Mouse (Mus musculus) T-helper 1 cell (primary cell): ENCODE results near the gene Imp3.
"Not testable (repeated sequence)": the region's sequence is repeated elsewhere in the genome, so short reads cannot be mapped to it uniquely, and the experiment has no call there.

Experiments
- in situ Hi-C: fragments of 300-600 bp; cut with MboI, MseI; formaldehyde crosslinking; loops from one replicate; pipeline ENCODE4 v1.15.1; 2025; ENCODE audit warnings: high pct_unique_total_duplicates

The Imp3 gene

DNA sequence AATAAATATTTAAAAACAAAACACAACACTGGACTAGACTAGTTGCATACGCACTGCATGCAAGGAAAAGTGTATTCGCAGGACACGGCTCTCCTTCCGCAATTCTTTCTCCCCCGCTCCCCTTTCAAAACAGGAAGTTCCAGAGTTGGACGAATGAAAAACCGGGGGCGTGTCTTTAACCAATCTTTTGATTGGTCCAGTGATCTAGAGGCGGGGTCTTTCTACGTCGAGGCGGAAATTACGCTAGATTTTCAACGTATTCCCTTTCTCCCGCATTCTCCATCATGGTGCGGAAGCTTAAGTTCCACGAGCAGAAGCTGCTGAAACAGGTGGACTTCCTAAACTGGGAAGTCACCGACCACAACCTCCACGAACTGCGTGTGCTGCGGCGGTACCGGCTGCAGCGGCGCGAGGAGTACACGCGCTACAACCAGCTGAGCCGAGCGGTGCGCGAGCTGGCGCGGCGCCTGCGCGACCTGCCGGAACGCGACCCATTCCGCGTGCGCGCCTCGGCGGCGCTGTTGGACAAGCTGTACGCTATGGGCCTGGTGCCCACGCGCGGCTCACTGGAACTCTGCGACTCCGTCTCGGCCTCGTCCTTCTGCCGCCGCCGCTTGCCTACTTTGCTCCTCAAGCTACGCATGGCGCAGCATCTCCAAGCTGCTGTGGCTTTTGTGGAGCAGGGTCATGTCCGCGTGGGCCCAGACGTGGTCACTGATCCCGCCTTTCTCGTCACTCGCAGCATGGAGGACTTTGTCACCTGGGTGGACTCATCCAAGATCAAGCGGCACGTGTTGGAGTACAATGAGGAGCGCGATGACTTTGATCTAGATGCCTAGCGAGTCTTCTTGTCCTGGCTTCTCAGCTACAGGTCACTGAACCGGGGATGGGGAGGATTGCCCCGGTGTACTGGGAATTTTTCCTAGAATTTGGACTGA lies at the start of gene Imp3:
Imp3 (plus strand) TSS at position 253 of the 938 bp plus-strand sequence.
- in situ Hi-C loops: no loop called here

DNA sequence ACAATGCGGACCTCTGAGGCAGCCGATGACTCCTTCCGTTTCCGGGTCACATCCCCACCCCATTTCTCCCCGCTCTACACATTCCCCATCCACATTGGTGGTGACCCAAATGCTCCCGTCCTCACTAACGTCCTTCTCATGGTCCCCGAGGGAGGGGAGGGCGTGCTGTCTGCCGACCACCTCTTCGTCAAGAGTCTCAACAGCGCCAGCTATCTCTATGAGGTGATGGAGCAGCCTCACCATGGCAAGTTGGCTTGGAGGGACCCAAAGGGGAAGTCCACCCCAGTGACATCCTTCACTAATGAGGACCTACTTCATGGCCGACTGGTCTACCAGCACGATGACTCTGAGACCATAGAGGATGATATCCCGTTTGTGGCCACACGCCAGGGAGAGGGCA lies 49.7 kb upstream of the Imp3 start:
- in situ Hi-C loops: no loop called here

DNA sequence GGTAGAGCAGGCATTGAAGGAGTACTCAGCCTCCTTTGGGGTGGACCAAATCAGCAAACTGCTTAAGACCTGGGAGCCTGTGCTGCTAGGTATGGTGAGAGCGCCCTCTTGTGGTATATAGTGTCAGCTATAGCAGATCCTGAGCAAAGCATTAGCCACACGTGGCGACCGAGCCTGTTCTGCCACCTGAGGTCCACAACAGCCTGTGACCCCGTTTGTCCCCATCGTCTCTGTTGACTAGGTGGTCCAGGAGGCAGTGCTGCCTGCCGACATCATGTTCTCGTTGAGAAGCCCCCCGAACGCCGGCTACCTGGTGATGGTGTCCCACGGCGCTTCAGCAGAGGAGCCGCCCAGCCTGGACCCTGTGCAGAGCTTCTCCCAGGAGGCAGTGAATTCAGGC lies 47.5 kb upstream of the Imp3 start:
- in situ Hi-C loops: no loop called here

DNA sequence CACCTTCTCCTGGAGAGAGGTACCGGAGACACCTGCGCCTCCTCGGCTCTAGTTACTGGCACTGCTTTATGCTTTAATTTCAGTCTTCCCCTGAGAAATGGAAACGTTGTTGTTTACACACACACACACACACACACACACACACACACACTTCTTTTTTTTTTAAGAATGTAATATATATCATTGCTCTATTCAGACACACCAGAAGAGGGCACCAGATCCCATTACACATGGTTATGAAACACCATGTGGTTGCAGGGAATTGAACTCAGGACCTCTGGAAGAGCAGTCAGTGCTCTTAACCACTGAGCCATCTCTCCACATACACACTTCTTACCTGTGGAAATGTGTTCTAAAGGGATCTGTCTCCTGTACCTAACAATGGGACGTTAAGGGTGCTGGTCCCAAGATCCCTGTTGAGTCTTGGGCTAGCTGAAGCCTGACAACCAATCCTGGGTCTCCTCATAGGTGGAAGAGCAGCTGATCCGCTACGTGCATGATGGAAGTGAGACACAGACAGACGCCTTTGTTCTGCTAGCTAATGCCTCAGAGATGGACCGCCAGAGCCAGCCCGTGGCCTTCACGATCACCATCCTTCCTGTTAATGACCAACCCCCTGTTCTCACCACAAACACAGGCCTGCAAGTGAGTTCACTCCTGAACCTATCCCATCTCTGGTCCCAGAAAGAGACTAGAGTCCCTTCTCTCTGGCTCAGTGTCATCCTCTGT lies 46.6 kb upstream of the Imp3 start:
- in situ Hi-C loops: no loop called here

DNA sequence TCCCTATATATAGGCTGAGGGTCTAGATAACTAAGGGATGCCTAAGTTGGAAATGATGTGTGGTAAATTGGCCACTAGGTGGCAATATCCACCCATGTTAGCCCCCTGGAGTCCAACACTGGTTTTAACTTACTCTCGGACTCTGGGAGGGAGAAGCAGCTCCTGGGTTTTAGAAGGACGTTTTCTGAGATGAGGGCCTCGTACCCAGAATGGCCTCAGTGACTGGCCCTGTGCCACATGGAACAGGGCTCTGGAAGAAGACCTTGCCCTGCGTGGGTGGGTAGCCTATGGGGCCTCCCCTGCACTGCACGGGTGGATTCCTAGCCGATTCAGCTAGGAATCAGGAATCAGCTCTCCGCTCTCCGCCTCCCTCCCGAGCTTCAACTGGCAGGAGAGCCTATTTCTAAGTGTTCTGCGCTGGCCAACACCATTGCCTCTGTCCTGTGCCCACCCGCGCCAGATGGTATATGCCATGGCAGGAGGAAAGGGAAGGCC lies 45.7 kb upstream of the Imp3 start:
- in situ Hi-C loops: no loop called here

DNA sequence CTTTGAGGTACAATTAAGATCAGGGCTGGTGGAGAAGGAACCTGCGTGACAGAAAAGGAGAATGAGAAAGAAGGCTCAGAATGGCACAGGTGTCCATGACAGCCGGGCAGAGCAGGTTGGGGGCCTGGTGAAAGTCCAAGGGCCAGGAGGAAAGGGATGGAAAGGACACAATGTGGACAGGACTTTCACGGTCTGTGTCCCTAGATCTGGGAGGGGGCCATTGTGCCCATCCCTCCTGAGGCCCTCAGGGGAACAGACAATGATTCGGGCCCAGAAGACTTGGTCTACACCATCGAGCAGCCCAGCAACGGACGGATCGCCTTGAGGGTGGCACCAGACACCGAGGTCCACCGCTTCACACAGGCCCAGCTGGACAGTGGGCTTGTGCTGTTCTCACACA lies 45.2 kb upstream of the Imp3 start:
- in situ Hi-C loops: no loop called here

DNA sequence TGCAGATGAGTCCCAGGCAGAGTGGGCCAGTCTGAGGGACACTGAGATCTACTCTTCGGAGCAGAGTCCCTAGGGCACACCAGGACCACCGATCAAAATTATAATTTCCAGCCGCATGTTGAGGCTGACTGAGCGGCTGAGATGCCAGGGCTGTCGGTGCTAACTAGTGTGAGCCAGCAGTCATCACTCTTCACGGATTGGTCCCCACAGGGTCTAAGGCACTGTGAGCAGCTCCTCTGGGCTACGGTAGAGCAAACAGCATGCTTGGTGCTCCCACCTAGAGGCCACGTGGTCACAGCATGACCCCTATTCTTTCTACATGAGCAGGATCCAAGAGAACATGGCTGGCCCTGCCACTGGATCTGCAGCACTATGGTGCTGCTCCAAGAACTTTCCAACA lies 44.0 kb upstream of the Imp3 start:
- in situ Hi-C loops: no loop called here

DNA sequence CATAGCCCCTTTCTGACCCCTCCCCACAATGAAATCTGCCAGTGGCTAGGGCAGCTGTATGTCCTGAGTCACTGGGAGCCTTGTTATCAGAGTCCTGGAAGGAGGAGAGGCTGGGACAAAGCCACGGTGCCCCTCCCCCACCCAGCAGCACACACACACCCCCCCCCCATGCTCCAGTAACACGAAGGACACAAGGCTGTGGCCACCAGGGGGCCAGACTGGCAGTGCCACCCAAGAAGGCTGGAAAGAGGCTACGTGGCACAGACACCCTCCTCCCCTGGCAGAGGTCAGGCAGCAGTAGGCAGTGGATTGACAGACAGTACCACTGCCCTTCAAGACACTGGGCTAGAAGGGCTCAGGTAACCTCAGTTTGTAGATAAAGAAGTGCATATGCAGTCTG lies 43.3 kb upstream of the Imp3 start:
- in situ Hi-C loops: no loop called here

DNA sequence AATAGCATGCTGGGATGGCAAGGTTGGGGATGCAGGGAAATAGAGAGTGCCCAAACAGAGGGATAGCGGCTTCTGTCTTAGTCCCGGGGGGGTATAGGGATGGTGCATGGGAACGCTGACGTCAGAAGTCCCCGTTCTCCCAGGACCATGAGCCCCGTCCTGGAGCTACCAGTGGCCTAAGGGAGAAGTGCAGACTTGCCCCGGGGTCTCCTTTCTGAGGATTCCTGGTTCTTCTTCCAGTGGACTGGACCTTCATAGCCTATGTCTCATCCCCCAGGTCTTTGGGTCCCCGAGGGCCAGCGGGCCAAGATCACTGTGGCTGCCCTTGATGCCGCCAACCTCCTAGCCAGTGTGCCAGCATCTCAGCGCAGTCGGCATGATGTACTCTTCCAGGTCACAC lies 40.5 kb upstream of the Imp3 start:
- in situ Hi-C loops: no loop called here

DNA sequence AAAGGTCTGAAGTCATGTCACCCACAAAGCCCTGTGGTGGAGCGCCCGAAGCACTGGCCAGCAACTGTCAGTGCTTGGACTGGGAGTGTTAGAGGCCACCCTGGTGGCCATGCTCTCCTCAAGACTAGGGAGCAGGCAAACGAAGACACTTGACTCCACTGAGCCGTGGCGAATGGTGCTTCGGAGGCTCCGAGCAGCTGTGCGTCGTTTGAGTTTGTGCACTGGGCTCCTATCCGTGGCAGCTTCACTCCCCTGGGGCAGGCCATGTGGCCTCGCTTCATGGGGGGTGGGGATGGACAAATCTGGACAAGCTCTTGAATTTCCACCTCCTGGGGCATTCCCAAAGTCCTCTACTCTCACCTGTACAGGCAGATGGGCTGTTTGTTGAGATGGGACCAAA lies 37.9 kb upstream of the Imp3 start:
- in situ Hi-C loops: no loop called here

DNA sequence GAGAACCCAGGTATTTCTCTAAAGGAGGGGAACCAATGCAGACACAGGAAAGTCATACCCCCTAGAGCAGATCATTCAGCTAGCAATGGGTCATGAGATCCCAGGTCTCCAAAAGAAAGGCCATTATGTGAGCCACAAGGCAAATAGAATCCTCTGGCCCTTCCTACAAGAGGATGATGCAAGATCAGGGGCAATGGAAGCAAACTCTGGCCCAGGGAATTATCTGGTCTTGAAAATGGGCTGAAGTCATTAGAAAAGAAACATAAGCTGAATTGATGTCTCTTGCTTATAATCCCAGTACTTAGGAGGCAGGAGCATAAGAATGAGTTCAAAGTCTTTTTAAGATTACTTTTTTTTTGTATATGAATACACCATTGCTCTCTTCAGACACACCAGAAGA lies 37.2 kb upstream of the Imp3 start:
- in situ Hi-C loops: no loop called here

DNA sequence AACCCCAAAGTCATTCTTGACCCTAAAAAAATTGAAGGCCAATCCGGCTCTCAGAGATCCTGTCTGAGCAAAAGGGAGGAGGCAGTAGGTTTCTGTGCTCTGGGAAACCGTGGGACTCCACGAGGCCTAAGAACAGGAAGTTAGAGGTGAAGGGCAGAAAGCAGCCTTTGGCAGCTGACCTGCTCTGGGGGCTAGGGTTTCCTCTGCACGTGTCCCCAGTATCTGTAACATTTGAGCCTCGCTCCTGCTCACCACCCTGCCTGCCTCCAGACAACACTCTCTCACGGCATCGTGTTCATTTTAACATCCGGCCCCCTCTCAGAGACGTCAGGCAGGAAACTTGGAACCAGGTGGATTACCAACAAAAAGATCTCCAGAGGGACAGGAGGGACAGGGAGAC lies 36.7 kb upstream of the Imp3 start:
- in situ Hi-C loops: no loop called here

DNA sequence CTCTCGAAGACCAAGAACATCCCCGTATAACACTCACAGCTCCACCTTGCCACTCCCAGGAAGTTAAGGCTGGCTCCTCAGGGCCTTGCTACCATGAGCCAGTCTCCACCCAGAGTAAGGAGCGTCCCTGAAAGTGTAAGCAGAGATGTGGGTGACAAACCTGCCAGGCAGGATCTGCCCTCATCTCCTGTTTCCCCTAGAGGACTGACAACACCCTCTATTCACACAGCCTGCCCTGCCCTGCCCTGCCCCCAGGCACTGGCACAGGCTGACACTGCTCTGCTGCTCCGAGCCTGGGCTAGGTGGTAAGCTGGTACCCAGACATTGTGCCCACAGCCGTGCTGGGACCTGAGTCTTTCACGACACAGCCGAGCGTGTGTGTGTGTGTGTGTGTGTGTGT lies 36.1 kb upstream of the Imp3 start:
- in situ Hi-C loops: no loop called here

DNA sequence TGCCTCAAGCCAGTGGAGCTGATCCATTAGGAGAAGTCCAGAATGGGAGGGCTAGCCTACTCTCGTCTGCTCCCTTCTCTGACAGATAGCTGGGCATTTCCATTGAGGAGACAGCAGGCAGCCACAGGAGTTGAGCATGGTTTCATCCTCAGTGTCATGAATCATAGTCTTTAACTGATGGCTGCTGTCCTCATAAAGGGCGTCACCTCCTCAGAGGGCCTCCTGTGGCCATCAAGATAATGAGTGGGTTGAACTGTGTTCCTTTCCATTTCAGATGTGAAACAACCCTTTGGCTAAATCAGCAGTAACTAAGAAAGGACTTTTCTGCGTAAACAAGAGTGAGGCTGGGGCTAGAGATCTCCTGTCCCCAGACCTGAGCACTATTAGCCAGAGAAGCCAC lies 33.6 kb upstream of the Imp3 start:
- in situ Hi-C loops: no loop called here

DNA sequence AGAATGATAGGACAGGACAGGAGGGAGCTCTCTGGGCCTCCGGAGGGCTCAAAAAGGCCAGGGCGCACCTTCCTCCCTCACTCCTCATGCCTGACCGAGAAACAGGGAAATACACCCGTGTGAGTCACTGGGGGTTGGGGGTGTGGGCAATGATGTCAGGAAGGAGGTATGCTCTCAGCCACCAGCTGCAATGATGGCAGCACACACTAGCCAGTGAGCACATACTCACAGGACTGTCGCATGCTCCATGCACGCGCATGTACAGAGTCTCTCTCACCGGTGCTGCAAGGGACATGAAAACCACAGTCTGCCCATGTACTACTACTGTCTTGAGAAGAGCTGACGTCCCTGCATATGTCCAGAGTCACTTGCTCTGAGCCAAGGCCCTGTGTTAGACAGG lies 29.7 kb upstream of the Imp3 start:
- in situ Hi-C loops: no loop called here

DNA sequence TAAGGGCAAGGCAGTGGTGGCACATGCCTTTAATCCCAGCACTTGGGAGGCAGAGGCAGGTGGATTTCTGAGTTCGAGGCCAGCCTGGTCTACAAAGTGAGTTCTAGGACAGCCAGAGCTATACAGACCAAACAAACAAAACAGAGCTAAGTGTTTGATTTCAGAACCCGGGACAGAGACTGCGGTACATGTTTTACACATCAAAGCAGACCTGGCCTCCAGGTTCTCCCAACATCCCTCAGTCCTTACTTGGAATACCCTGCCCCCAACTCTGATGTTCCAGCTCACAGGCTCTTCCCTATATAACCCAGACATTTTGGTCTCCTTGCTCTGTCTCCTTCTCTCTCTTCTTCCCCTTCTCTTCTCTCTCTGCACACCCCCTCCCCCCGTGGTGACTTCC lies 27.3 kb upstream of the Imp3 start:
- in situ Hi-C loops: not testable (repeated sequence)

DNA sequence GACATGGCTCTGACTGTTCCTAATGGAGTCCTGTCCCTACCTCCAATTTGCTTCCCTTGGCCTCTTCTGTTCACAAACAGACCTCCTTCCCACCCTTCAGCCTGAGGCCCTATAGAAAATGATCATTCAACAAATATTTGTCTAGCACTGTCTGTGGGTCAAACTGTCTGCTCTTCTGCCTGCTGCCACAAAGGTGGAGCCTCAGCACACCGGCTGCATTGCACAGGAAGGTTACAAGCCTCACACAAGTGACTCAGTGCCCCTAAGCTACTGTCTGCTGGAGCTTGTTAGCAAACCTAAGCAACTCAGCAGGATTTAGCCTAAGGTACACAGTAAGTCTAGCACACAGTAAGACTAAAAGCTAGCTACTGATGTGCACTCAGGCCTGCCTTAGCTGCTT lies 26.3 kb upstream of the Imp3 start:
- in situ Hi-C loops: no loop called here

DNA sequence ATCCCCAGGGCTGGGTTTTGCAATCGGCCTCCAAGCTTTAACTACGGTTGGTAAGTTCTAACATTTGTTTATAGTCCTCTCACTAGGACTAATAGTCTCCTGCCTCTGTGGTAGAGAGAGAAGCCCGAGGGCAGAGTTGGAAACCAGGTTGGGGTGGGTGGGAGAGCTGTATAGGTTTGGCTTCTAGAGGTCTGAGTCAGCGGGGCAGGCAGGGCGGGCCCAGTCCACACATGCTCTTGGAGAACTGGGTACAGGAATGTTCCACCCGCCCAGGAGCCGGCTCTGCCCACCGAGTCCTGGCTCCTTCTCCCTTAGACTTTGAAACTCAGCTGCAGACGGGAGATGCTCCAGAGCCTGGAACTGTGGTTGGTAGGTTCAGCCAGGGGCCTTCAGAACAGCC lies 23.3 kb upstream of the Imp3 start:
- in situ Hi-C loops: no loop called here

DNA sequence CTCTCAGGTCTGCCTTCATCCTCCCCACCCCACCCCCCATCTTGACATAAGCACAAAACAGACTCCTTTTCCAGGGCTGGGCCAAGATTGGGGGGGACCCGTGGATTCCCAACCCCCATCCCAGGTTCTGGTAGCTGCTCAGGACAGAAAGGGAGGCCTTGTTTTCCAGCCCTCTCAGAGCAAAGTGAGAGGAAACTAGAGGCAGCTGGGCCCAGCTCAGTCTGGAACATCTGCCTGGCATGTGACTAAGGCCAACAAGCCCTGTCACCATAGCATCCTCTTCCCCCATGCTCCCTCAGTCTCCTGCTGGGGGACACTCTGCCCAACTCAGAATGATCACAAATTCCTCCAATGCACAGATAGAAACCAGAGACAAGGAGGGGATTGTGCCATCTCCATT lies 22.2 kb upstream of the Imp3 start:
- in situ Hi-C loops: no loop called here

DNA sequence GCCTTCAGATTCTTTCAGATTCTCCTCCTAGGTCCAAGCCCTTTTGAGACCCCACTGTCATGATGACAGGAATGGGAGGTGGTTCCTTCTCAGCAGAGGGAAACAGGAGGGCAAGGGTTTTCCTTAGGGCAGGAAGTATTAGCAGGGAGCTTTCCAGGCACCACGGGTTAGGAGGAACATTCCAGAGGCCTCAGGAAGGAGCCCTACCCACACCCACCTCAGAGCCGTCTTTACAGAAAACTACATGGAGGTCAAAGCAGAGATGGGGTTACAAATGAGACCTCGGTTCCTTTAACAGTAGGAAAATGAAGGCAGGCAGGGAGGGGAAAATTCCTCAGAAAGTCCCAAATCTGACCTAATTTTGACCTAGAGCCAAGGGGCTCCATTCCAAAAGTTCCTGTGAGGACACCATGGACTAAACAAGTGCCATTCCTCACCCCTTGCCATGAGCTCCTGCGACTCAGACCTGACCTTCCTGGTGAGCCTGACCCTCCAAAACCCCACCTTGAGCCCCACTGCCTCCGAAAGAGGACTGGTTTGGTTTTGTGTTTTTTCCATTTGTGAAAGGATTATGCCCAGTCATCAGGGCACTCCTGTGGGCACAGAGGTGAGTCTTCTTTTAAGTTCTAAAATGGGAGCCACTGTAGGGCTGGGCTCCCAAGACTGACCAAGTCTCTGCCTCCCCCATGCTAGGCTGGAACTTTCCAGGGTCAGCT lies 21.4 kb upstream of the Imp3 start:
- in situ Hi-C loops: no loop called here

DNA sequence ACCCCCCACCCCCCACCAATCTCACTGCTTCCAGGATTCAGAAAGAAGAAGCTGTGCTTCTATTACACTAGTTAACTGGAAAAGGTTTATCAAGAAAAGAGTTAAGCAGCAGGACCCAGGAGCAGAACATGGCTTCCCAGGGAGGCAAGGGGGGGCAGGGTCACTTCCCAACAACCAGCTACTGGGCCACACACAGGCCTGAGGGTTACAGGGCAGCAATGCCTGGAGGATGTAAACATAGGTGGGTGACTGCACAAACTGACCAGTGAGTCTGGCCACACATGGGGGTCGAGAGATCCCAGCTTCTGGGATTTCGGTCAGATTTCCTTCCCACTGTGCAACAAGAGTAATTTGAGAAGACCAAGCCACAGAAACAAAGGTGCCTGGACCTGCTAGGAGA lies 20.1 kb upstream of the Imp3 start:
- in situ Hi-C loops: no loop called here

DNA sequence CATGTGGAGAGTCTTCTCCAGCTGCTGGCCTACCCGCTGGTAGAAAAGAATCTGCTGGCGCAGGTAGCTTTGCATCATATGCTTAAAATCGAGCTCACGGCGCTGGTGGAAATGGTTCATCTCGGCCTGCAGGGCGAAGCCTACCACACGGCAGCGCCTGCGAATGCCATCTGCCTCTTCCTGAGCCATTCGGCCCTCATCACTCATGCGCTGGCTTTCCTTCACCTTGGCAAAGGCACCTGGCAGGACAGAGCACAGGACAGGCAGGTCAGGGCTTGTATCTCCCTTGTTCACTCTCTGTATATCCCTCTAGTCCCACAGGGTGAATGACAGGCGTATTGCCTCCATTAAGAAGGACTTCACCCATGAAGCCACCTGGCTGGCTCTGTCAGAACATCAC lies 18.8 kb upstream of the Imp3 start:
- in situ Hi-C loops: no loop called here
